Mouse (Mus musculus): ENCODE measurements at regions not wholly inside any gene's neighbourhood (a gene's known extent, or its start where the extent isn't known, plus 50 kb on each side); places are given as distances from the start of the nearest gene placed in this dataset.
"Not testable (repeated sequence)": the region's sequence is repeated elsewhere in the genome, so short reads cannot be mapped to it uniquely, and the experiment has no call there.

GRCm38 (mm10) chr6:37781894-37782293 lies 88.7 kb upstream of the Trim24 start:
- Histone ChIP-seq H3K4me3 (no peak overlapping the region), H3K79me2 (ENCODE audit: control insufficient read depth, insufficient read depth) (no peaks in the 10 kb centered on the region), H3ac (ENCODE audit: control insufficient read depth, insufficient read length) (no peak overlapping the region), H3K27me3 (ENCODE audit: control insufficient read depth, insufficient read depth, insufficient read length) (no peaks in the 10 kb centered on the region), H3K36me3 (ENCODE audit: control insufficient read depth, insufficient read depth) (no peaks in the 10 kb centered on the region), H3K4me2 (ENCODE audit: low read depth) (no peak overlapping the region)
- TF ChIP-seq POLR2A (IDR thresholded peaks at IDR 0.05; ENCODE audit: insufficient read length, low read depth) (no peak), REST (IDR thresholded peaks at IDR 0.05; ENCODE audit: insufficient read depth, insufficient read length) (no peak), TCF3 (IDR thresholded peaks at IDR 0.05; ENCODE audit: insufficient read length, low read depth) (no peak), SRF (IDR thresholded peaks at IDR 0.05; ENCODE audit: control insufficient read depth, insufficient read length, low read depth) (no peak), USF1 (IDR thresholded peaks at IDR 0.05; ENCODE audit: low read depth) (no peak), MYOG (IDR thresholded peaks at IDR 0.05; ENCODE audit: control insufficient read depth in 1 of 3, insufficient read depth in 1 of 3, insufficient read length in 2 of 3, low read depth in 2 of 3) (no peak), CEBPB (IDR thresholded peaks at IDR 0.05; ENCODE audit: insufficient read depth, poor library complexity, severe bottlenecking) (no peak), TCF12 (IDR thresholded peaks at IDR 0.05; ENCODE audit: insufficient read depth, poor library complexity, severe bottlenecking) (no peak), E2F4 (IDR thresholded peaks at IDR 0.05; ENCODE audit: insufficient read depth) (no peak), MYOD1 (IDR thresholded peaks at IDR 0.05; ENCODE audit: control insufficient read depth in 1 of 3, insufficient read length in 2 of 3, low read depth in 2 of 3) (no peak), MAX (IDR thresholded peaks at IDR 0.05; ENCODE audit: low read depth) (no peak), POLR2AphosphoS2 (IDR thresholded peaks at IDR 0.05; ENCODE audit: insufficient read length, low read depth) (no peak)

DNA sequence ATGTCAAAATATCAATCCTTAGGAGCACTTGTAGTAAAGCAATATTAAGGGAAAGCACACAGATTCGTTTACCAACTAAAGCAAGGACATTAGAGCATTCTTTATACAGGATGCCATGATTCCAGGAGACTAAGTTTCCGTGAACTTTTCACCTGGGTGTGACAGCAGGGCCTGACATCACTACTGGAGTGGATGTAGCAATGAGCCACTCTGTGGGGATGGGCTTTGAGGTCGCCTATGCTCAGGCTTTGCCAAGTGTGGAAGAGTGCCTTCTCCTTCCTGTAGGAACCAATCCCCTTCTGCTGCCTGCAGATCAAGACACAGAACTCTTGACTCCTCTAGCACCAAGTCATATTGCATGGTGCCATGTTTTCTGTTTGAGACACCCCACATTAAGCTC lies 85.3 kb upstream of the Trim24 start:
- not testable (repeated sequence) for H3K36me3 ChIP-seq (ENCODE audit: control insufficient read depth, insufficient read depth); H3K79me2 ChIP-seq (ENCODE audit: control insufficient read depth, insufficient read depth); H3ac ChIP-seq (ENCODE audit: control insufficient read depth, insufficient read length); H3K4me3 ChIP-seq; H3K4me2 ChIP-seq (ENCODE audit: low read depth); H3K27me3 ChIP-seq (ENCODE audit: control insufficient read depth, insufficient read depth, insufficient read length)

DNA sequence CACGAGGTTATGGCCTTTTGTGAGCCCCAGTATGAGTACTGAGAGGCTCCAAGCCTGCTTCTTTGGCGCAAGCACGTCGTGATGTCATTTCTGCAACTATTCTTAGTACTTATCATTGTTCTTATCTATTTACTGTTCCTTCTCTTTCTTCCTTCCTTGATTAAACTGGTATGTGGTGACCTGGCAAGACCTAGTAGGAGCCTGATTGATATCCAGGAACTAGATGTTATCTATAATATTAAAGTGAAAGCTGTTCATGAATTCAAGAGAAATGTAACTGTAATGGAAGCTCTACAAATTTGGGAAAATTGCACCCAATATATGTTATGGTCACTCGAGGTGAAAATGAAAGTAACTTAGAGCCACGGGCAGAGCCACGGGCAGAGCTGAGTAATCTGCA lies 84.9 kb upstream of the Trim24 start:
- Histone ChIP-seq H3K79me2 (ENCODE audit: control insufficient read depth, insufficient read depth) (no peaks in the 10 kb centered on the region), H3K4me3 (no peak overlapping the region), H3K27me3 (ENCODE audit: control insufficient read depth, insufficient read depth, insufficient read length) (no peaks in the 10 kb centered on the region), H3ac (ENCODE audit: control insufficient read depth, insufficient read length) (no peak overlapping the region), H3K4me2 (ENCODE audit: low read depth) (peak overlapping the region; percentile 24), H3K36me3 (ENCODE audit: control insufficient read depth, insufficient read depth) (no peaks in the 10 kb centered on the region)
- TF ChIP-seq CEBPB (IDR thresholded peaks at IDR 0.05; ENCODE audit: insufficient read depth, poor library complexity, severe bottlenecking) (no peak), REST (IDR thresholded peaks at IDR 0.05; ENCODE audit: insufficient read depth, insufficient read length) (no peak), TCF12 (IDR thresholded peaks at IDR 0.05; ENCODE audit: insufficient read depth, poor library complexity, severe bottlenecking) (no peak), USF1 (IDR thresholded peaks at IDR 0.05; ENCODE audit: low read depth) (no peak), E2F4 (IDR thresholded peaks at IDR 0.05; ENCODE audit: insufficient read depth) (no peak)

DNA sequence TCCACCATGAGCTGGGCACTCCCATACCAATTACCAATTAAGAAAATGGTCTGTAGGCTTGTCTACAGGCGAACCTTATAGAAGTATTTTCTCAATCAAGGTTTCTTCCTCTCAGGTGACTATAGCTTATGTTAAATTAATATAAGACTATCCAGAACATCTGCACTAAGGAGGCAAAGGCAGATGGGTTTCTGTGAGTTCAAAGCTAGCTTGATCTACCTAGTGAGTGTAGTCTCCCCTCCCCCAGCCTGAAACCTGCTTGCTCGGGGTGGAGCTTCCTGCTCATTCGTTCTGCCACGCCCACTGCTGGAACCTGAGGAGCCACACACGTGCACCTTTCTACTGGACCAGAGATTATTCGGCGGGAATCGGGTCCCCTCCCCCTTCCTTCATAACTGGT lies 82.8 kb upstream of the Trim24 start:
- H3K36me3 ChIP-seq (ENCODE audit: control insufficient read depth, insufficient read depth); H3K79me2 ChIP-seq (ENCODE audit: control insufficient read depth, insufficient read depth); H3K27me3 ChIP-seq (ENCODE audit: control insufficient read depth, insufficient read depth, insufficient read length); H3K4me2 ChIP-seq (ENCODE audit: low read depth); H3ac ChIP-seq (ENCODE audit: control insufficient read depth, insufficient read length); H3K4me3 ChIP-seq: not testable (repeated sequence)

GRCm38 (mm10) chr6:37790878-37791277 lies 79.7 kb upstream of the Trim24 start:
- Histone ChIP-seq H3K4me2 (ENCODE audit: low read depth) (no peak overlapping the region), H3K4me3 (no peak overlapping the region), H3K79me2 (ENCODE audit: control insufficient read depth, insufficient read depth) (no peaks in the 10 kb centered on the region), H3ac (ENCODE audit: control insufficient read depth, insufficient read length) (no peak overlapping the region), H3K36me3 (ENCODE audit: control insufficient read depth, insufficient read depth) (no peaks in the 10 kb centered on the region), H3K27me3 (ENCODE audit: control insufficient read depth, insufficient read depth, insufficient read length) (no peaks in the 10 kb centered on the region)
- TF ChIP-seq SRF (IDR thresholded peaks at IDR 0.05; ENCODE audit: control insufficient read depth, insufficient read length, low read depth) (no peak), POLR2A (IDR thresholded peaks at IDR 0.05; ENCODE audit: insufficient read length, low read depth) (no peak), REST (IDR thresholded peaks at IDR 0.05; ENCODE audit: insufficient read depth, insufficient read length) (no peak), TCF12 (IDR thresholded peaks at IDR 0.05; ENCODE audit: insufficient read depth, poor library complexity, severe bottlenecking) (no peak), TCF3 (IDR thresholded peaks at IDR 0.05; ENCODE audit: insufficient read length, low read depth) (no peak), CEBPB (IDR thresholded peaks at IDR 0.05; ENCODE audit: insufficient read depth, poor library complexity, severe bottlenecking) (no peak), USF1 (IDR thresholded peaks at IDR 0.05; ENCODE audit: low read depth) (no peak), E2F4 (IDR thresholded peaks at IDR 0.05; ENCODE audit: insufficient read depth) (no peak), MAX (IDR thresholded peaks at IDR 0.05; ENCODE audit: low read depth) (no peak), MYOD1 (IDR thresholded peaks at IDR 0.05; ENCODE audit: control insufficient read depth in 1 of 3, insufficient read length in 2 of 3, low read depth in 2 of 3) (no peak)

GRCm38 (mm10) chr6:37794211-37794610 lies 76.4 kb upstream of the Trim24 start:
- no peak overlapping the region for H3ac ChIP-seq (ENCODE audit: control insufficient read depth, insufficient read length)
- no peaks in the 10 kb centered on the region for H3K79me2 ChIP-seq (ENCODE audit: control insufficient read depth, insufficient read depth)
- H3K4me2 ChIP-seq (ENCODE audit: low read depth) = no peak overlapping the region
- TF ChIP-seq TCF12 (IDR thresholded peaks at IDR 0.05; ENCODE audit: insufficient read depth, poor library complexity, severe bottlenecking) (no peak), SRF (IDR thresholded peaks at IDR 0.05; ENCODE audit: control insufficient read depth, insufficient read length, low read depth) (no peak), CEBPB (IDR thresholded peaks at IDR 0.05; ENCODE audit: insufficient read depth, poor library complexity, severe bottlenecking) (no peak), MYOG (IDR thresholded peaks at IDR 0.05; ENCODE audit: control insufficient read depth in 1 of 3, insufficient read depth in 1 of 3, insufficient read length in 2 of 3, low read depth in 2 of 3) (no peak), E2F4 (IDR thresholded peaks at IDR 0.05; ENCODE audit: insufficient read depth) (no peak), POLR2A (IDR thresholded peaks at IDR 0.05; ENCODE audit: insufficient read length, low read depth) (no peak), REST (IDR thresholded peaks at IDR 0.05; ENCODE audit: insufficient read depth, insufficient read length) (no peak), USF1 (IDR thresholded peaks at IDR 0.05; ENCODE audit: low read depth) (no peak), MAX (IDR thresholded peaks at IDR 0.05; ENCODE audit: low read depth) (no peak), TCF3 (IDR thresholded peaks at IDR 0.05; ENCODE audit: insufficient read length, low read depth) (no peak), POLR2AphosphoS2 (IDR thresholded peaks at IDR 0.05; ENCODE audit: insufficient read length, low read depth) (no peak), MYOD1 (IDR thresholded peaks at IDR 0.05; ENCODE audit: control insufficient read depth in 1 of 3, insufficient read length in 2 of 3, low read depth in 2 of 3) (no peak)
- no peak overlapping the region for H3K4me3 ChIP-seq
- H3K27me3 ChIP-seq (ENCODE audit: control insufficient read depth, insufficient read depth, insufficient read length) = no peaks in the 10 kb centered on the region
- H3K36me3 ChIP-seq (ENCODE audit: control insufficient read depth, insufficient read depth) = no peaks in the 10 kb centered on the region

All from myocyte (in vitro differentiated cells).